Comparison of ENCODE assay signal across 23 mouse cellular contexts in the genomic region with DNA sequence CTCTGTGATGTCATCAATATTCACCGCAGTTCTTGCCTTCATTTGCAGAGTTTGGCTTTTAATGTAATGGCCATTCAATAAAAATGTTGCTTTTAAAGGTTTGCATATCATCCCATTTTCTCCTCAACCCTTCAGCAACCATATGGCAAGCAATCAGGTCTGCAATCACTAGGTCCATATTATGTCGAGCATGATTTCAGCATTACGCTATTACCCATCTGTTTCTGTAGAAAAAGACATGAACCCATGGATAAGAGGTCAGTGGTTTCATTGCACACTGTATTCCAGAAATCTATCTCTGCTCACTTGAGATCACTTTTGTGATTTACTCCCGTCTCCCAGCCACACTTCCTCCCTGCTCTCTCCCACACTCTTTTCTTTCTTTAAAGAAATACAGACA.
"Had no signal": no experiment of that assay in that cellular context is flagged by ENCODE, and none has a peak within 500 bp of the region (broad histone marks: within the 10 kb centered on the region; RNA-seq: fewer than 3 reads in every experiment).

No protein-coding gene starts in this region.

- DNase-seq: kidney, adult 11 months; kidney, adult 8-10 months; kidney, postnatal 25 days; layer of hippocampus, adult 9-11 months; liver; lung, adult 18-20 months; lung, postnatal 10 days; lung, postnatal 36 days; midbrain, embryonic 14.5 days; right cerebral cortex, adult 18-20 months; right cerebral cortex, postnatal 14 days; right cerebral cortex, postnatal 4 days; thymus, adult 2 months; thymus, postnatal 14 days; thymus, postnatal 4 days had no signal

- H3K9me3 ChIP-seq: limb, embryonic 10.5 days; limb, embryonic 13.5 days; liver, embryonic 12.5 days; liver, embryonic 15.5 days; lung, embryonic 15.5 days had no signal

- H3K36me3 ChIP-seq: limb, embryonic 10.5 days; limb, embryonic 13.5 days; liver, embryonic 12.5 days; liver, embryonic 15.5 days; lung, embryonic 15.5 days had no signal

- H3K4me1 ChIP-seq: limb, embryonic 10.5 days; liver, embryonic 12.5 days; liver, embryonic 15.5 days; lung, embryonic 15.5 days had no signal

- H3K27ac ChIP-seq: layer of hippocampus, adult 2 months; limb, embryonic 10.5 days; limb, embryonic 13.5 days; liver, embryonic 12.5 days; liver, embryonic 15.5 days; lung, embryonic 15.5 days; stomach, postnatal 0 days had no signal

- H3K4me2 ChIP-seq: limb, embryonic 13.5 days; liver, embryonic 12.5 days; liver, embryonic 15.5 days; lung, embryonic 15.5 days; midbrain, embryonic 11.5 days had no signal

- H3K9ac ChIP-seq: limb, embryonic 13.5 days; liver, embryonic 12.5 days; liver, embryonic 15.5 days; lung, embryonic 15.5 days had no signal

- ATAC-seq: liver, embryonic 12.5 days had no signal

- H3K4me3 ChIP-seq: layer of hippocampus, adult 2 months; limb, embryonic 10.5 days; limb, embryonic 13.5 days; liver, embryonic 12.5 days; liver, embryonic 15.5 days; lung, embryonic 15.5 days had no signal

- H3K27me3 ChIP-seq: limb, embryonic 13.5 days; liver, embryonic 12.5 days; liver, embryonic 15.5 days; lung, embryonic 15.5 days had no signal
